Mouse (Mus musculus) frontal cortex, adult (tissue): Measurements from ENCODE around the gene Man2a2.
A peak's percentile ranks its signal among the peaks of the same experiment; 100 is the strongest.

Experiments
- ATAC-seq: cut with Nextera tagmentation; 2 replicates; pipeline ENCODE4 v1.9.2; 2017; ENCODE audit warnings: mild to moderate bottlenecking, moderate library complexity, mixed read lengths; ENCODE audit not compliant: low TSS enrichment

The Man2a2 gene

DNA sequence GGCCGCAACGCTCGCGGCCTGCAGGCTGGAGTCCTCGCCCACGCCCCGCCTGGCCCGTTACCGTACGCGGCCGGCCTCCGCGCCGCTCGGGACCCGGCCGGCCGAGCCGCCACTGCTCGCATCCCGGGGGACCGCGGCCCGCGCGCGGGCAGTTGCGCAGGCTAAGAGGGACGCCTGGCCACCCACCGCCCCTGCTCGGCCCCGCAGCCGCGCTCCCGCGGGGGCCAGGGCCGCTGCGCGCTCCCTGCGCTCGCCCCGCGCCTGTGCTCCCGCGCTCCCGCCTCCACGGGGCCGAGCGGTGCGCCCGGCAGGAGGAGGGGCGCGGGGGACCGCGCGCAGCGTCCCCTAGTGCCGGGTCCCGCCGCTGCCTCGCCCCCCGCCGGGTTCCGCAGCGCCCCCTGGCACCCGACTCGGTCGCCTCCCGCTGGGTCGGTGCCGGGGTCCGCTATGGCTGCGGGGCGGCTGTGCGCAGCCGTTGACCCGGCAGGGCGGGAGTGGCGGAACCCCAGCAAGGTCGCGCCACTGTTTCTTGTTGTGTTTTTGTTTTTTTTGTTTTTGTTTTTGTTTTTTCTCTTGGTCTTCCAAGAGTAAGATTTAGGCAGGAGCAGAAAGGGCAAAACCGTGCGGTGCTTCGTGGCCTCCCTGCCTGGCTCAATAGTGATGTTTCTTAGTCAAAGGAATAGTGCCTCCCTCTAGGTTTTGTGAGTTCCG is at the start of gene Man2a2:
TSS of gene Man2a2 (minus strand) at position 335 of the 711 bp plus-strand sequence.
- peak; percentile 51 for ATAC-seq

DNA sequence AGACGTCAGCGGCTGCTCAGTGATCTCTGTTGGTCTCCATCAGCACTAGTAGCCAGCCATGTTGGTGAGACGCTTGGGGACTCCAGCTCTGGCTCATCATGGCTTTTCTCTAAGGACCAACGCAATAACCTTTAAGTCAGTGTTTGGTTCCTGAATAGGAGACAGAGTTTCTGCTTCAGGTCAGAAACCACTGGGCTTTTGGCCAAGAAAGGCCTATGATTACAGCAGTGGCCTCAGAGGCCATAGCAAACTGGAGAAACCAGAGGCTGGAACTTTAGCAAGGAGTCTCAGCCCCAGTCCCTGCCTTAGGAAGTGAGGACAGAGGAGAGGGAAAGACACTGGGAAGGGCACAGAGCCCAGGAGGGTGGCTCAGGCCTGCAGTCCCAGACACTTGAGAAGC is 49.4 kb upstream of the Man2a2 start:
- ATAC-seq: no peak

DNA sequence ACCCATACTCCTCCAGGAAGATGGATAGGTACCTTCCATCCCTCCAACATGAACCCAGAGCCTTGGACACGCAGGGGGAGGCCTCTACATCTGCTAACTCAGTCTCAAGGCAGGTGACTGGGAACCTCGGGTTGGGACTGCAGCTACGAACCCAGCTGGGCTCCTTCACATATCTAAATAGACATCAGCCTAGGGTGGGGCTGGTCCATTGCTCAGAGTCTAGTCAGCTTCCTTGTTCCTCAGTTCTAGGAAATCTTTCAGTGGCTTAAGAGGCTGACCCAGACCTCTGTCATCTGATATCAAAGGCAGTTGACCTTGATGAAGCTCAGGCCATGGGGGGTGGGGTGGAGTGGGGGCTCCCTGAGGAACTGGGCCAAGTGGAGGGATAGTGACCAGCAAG is 48.1 kb upstream of the Man2a2 start:
- no peak for ATAC-seq

DNA sequence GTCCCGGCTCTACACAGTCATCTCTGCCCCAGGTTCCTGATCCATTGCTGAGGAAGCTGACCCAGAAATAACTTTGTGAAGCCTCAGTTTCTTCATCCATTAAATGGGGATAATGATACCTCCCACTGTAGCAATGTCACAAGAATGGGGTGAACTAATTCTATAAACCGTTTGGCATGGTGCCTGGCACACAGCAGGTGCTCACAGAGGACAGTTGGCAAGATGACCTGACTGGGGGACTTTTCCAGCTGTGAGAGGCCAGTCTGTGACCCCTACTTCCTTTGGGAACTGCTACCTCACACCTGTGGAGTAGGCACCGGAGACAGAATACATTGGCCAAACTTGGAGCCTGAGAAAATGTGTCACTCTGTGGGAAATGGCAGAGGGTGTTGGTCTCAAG is 46.9 kb upstream of the Man2a2 start:
- ATAC-seq: no peak

DNA sequence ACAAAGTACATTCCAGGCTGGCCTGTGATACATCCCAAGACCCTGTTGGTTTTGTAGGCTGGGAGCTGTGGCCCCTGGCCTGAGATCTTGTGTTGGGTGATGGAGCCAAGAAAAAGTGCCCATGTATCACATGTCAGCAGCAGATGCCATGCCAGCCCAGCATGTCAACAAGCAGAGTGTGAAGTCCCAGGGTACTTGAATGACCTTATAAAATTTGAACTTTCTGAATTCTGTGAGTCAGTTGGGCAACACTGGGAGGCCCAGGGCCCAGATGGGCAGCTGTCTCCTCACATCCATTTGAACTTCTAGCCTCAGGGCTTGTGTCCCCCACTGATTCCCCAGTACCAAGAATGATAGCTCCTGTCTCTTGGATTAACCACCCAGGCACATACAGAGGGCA is 46.4 kb upstream of the Man2a2 start:
- no peak for ATAC-seq

DNA sequence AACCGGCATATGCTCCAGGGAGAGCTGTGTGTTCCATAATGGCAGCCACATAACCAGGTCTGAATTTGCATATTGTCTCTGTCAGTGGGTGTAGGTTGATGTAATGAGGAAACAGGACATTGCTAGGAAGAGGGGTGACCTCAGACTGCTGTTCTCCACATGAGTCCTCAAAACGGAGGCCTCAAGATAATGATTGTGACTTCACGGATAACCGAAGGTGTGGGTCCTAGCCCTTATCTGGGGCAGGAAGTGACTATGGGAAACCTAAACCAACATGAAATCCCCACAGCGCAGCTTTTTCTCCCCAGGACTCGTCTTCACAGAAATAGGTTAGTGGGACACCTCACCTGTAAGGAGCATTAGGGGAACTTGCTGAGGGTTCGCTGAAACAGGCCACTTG is 45.8 kb upstream of the Man2a2 start:
- no peak for ATAC-seq

DNA sequence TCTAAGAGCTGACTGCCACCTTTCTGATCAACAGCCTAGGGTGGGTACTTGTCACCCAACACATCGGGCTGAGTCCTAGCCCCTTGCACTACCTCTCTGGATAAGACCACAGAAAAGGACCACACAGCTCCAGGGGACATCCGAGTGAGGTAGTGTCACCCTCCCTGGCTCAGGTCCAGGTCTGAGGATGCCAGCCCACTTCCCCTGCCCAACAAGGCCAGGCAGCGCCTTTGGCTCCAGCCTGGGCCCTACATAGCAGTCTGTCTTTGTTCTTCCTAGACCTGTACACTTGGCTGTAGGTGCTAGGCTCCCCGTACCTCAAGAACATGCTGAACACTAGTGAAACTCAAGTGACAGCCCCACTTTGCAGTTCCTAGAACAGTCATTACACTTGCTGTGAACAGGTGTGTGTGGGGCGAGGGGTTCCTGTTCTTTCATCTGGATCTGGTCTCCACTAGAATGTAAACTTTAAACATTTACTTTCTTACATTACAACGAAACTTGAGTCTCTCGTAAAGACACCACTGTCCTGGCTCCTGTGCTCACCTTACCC is 43.2 kb upstream of the Man2a2 start:
- no peak for ATAC-seq

DNA sequence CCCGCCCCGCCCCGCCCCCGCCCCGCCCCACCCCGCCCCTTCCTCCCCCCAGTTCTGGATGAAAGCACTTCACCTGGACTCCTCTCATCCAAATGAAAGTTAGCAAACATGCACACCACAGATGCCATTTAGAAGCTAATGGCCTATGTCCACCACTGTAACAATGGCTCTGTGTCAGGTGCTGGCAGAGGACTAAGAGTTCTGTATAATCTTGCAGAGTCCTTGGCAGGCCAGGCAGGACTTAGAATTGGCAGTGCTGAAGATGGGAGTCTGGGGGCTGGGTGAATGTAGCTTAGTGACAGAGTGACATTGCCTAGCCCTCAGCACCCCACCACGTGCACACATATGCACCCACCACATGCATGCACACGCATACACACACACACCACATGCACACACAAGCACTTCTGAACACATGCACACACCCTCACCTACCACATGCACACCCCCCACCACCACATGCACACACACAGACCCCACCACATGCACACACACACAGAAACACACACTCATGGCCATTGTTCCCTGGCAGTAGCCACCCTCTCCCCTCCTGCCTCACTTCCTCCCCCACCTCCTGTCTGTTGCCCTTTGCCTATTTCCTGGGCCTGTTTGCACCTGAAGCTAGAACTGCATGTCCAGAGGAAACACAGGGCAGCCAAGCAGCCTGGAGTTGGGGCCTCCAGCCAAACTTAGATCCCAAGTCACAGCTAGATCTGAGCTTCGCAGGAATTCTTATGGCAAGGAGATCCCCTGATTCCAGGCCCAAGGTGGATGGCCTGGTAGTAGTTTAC is 42.5 kb upstream of the Man2a2 start:
- ATAC-seq: no peak

DNA sequence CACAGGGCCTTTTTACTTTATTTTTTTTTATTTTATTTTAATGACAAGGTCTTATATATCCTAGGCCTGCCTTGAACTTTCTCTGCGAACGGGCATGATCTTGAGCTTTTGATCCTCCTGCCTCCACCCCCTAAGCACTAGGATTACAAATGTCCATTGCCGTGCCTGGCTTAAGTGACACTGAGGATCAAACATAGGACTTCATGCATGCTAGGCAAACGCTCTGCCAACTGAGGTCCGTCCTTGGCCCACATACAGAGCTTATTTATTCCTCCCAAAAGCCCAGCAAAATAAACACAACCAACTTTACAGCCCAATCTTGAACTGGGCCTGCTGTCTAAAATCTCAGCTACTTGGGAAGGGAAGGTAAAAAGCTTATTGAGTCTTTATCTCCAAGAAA is 41.6 kb upstream of the Man2a2 start:
- no peak for ATAC-seq

DNA sequence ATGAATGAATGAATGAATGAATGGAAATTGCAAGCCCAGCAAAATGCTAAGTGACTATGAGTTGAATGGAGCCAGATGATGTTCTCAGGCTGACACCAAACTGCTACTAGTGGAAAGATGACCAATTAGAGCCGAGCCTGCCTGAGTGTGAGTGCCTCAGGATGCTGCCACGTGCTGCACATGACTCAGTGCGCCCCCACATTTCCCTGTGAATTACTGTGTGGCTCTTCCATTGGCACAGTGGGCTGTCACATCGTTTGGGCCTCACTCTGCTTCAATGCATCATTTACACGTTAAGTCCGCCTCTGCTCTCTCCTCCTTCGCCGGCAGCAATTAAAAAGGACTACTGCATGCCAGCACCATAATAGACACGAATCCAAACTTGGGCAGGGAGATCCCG is 41.1 kb upstream of the Man2a2 start:
- ATAC-seq: peak; percentile 97

DNA sequence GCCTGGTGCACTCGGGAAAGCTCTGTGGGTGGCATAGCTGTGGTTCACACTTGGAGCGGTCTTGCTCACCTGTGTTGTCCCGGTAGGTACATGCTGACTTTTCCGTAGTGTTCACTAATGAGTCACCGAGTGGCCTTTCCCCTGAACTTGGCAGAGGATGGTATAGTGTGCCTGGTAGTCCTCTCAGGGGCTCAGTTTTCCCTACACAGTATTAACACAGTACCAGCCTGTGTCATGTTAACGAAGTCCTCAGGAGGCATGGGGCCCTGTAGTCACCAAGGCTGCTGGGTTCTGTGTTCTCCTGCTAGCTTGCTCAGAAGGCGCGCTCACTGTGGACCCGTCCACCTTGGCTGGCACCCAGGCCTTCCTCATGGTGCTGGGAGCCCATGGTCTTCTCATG is 39.2 kb upstream of the Man2a2 start:
- ATAC-seq: no peak

DNA sequence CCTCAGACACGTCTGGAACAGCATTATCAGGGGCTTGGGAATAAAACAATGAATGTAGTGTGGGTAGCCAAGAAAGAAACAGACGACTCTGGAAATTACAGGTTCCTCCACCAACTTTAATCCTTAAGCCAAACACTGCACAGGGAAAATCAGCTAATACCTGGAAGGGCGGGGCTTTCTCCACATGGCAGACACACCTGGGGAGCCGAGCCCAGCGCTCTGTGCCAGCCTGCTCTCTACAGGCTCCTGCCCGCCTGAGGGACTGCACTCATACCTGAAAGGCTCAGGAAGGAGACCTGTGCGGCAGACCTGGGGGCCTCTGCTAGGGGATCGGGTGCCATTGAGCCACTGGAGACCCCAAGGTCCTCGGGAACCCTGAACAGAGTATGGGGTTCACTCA is 36.5 kb upstream of the Man2a2 start:
- ATAC-seq: no peak

DNA sequence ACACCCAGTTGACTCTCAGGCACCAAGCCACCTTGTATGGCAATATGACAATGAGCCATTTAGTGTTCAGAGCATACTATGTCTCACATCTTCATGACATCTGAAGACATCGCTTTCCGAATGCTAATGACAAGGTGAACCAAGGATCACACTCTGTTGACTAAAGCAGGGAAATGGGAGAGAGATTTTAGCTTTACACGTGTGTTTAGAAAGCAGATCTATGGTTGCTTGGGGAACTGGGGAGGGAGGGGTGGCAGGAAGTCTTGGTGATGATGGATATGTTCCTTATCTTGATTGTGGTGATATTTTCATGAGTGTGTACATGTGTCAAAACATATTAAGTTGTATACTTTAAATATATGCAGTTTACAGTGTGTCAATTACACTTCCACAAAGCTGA is 35.0 kb upstream of the Man2a2 start:
- no peak for ATAC-seq

DNA sequence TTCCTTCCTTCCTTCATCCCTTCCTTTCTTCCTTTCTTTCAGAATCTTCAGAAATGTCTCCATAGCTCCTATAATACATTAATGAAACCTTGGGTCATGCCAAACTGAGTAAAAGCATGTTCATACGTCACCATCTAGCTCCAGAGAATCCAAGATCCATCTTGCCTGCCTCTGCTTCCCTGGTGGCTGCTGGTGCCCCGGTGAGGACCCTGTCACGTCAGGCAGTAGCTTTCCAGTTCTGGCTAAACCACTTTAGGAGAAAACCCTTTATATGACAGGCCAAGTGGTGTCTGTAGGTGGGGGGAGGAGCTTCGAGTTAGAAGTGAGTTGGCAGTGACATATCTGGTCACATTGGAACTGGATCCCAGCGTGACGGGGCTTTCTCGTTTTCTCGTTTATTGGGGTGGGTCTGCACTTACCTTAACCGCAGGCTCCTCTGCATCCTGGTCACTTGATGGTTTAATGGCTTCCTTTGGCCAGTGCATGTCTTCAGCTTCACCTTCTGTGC is 34.1 kb upstream of the Man2a2 start, which contains the start of gene Furin:
TSS of gene Furin (minus strand) at position 249 of the 508 bp plus-strand sequence.
- no peak for ATAC-seq

DNA sequence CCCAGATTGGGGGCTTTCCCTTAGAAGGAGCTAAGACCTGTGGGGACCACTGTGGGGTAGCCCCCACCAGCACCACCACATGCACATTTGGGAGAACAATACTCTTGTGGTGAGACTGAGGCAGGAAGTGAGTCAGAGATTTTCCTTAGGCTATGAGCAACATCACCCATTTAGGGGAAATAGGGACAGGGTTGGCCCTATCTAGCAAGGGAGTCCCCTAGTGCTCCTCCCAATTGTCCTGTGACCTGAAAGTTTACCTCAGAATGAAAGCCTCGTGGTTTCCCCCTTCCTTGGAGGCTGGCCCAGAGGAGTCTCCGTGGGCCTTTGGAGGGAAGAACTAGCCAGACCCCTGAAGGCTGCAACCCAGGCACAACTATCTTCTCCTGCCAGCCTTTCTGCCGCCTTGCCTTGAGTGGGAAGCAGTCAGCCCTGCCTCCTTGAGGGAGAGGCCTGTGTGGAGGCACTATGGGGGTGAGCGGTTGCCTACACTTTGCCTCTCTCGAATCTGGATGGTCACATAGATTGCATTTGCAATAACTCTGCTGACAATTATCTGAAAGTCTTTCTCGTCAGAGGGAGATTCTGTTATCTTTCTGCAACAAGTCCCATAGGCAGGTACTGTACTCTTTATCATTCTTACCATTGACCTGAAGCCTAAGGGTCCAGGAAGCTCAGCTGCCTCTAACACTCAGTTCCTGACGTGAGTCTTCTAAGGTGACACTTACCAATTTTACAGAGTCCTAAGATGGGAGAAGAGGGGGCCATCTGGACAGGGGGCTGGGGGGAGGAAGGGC is 33.1 kb upstream of the Man2a2 start:
- no peak for ATAC-seq

DNA sequence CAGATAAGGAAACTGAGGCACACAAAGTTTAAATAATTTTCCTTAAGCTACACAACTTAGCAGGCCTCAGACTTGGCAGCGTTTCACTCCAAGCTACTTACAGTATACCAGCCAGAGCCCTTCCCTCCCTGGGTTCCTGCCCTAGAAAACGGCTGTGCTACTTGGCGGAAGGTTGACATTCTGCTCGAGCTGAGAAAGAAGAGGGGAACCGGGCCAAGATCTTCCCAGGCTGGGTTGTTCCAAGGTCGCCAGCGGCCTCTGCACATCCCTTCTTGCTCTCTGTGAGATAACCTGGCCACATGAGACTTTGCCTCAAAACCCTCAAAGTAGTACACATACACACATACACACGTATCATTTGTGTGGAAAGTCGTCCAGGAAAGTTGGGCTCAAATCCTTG is 32.4 kb upstream of the Man2a2 start:
- peak; percentile 31; the same call in 1 of the 2 replicates for ATAC-seq

DNA sequence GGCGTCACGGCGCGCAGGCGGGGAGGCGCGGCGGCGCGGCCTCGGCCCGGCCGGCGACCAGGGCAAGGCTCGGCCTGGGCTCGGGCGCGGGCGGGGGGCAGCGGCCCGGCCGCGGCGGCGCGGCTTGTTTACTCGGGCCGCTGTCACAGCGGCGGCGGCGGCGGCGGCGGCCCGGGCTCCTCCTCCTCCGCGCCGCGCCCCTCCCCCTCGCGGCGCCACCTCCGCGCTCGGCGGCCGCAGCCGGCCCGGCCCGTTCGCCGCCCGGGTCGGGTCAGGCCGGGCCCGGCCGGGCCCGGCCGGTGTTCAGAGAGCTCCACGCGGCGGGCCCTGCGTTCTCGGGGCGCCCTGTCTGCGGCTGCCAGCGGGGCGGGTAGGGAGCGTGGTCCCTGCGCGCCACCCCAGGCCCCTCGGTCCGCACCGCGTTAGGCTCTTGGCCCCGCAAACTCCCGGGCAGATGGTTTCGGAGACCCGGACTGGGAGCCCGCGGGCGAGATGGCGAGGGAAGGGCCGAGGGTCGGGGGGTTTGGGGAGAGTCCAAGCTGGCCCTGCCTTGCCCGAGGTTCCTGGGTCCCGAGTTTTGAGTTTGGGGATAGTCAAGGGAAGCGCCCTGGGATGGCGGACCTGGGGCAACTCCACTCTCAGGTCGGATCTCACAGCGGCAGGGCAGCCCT is 31.6 kb upstream of the Man2a2 start:
- peak; percentile 18 for ATAC-seq

DNA sequence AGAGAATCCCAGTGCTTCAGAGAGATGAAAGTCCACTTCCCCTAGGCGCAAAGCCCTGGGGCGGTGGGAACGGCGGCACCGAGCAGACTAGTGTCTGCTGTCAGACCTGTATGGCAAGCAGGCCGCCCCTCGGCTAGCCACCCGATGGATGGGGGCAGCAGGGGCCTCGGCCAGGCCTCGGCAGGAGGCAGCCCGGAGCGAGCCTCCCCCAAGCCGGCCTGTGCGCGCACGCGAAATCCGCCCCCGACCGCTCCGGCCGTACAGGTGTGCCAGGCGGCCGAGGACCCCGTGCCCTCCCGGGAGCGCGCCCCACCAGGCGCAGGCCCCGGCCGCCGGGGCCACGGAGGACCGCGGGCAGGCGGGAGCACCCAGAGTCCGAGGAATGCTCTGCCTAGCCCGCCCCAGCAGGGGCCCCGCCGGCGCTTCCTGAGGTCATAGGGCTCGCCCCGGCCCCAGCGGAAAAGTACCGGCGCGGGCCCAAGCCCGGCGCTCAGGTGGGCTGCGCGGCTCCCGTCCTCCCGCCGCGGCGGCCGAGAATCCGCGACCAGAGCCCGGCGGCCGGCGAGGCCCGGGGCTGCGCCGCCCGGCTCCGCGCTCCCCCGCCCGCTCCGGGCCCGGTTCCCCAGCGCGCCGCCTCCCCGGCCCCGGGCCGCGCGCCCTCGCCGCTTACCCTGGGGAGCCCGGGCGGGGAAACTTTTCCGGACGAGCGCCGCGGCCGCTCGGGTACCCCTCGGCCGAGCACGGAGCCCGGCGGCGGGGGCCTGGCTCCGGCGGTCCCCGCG is 30.9 kb upstream of the Man2a2 start:
- peak; percentile 12; the same call in 1 of the 2 replicates for ATAC-seq

DNA sequence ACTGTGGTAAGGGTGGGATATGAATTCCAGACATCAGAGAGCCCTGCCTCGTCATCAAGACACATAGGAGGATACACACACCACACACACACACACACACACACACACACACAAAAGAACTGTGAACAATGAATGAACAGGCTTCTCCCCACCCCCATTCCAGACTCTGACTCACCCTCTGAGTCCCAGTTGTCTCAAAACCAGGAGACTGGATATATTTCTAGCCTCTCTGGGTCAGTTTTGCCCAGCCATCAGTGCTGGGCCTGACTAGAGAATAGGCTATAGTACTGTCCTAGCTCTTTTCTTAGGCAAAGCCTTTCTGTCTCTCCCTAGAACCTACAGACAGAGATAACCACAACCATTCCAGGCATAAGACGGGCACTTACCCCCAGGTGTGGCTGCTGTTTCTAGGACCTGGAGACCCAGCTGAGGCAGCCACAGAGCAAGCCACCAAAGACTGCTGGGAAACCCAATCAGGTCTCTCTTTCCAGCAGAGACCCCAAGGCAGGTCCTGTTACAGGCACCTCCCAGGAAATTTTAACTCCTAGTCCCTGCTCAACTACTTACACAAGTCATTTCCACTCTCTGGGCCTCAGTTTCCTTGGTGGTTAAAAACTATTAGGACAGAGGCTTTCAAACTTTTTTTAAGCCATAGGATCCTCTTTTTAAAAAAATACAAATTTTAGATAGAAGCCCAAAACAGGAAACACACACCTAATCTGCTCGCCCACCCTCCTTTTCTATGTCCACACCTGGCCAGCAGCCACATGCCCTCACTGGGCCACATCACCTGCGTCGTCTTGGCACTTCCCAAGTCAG is 30.1 kb upstream of the Man2a2 start:
- no peak for ATAC-seq

DNA sequence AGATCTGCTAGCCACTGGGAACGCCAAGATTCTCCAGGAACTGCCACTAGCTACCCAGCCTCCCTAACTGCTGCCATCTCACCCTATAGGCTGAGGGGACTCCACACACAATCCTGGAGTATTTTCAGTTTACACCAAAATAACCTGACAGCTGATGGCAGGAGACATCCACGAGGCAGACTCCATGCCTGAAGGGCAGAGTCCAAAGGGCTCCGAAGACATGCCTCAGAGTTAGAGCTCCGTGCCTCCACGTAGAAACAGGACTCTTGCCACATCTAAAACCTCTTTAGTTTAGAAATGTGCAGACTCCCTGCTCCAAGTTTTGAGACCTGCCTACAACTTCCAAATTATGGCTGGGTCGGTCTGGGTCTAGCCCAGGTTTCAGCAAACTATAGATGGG is 29.4 kb upstream of the Man2a2 start:
- ATAC-seq: no peak
